Comparison of ENCODE assay signal across 27 mouse cellular contexts in genomic region chr6:31718843-31719242, GRCm38 (mm10).
DNase-seq lines count a peak whose midpoint lies in the region; ATAC-seq and TF ChIP-seq lines count a peak whose summit lies in the region.
"Had no signal": no experiment of that assay in that cellular context is flagged by ENCODE, and none has a peak within 500 bp of the region (broad histone marks: within the 10 kb centered on the region; RNA-seq: fewer than 3 reads in every experiment).

No protein-coding gene starts in this region.

- 0 out of 2 replicates have a peak, but pooled peaks have one; percentile 16 for ATAC-seq in hindbrain, embryonic 12.5 days (ENCODE audit: low FRiP score)
- ATAC-seq in hindbrain, postnatal 0 days, result no peak
- peak; percentile 61 for ATAC-seq in forebrain, embryonic 15.5 days (replicated peaks)
- no peak for ATAC-seq in neural tube, embryonic 13.5 days (ENCODE audit: low read depth)
- ATAC-seq in megakaryocyte, adult 5-6 weeks (ENCODE audit: poor library complexity, severe bottlenecking), result no peak
- ATAC-seq: intestine, embryonic 15.5 days; liver, postnatal 0 days; lung, postnatal 0 days; Patski had no signal

- no peak for DNase-seq in hindbrain, postnatal 0 days (ENCODE audit: low spot score)
- DNase-seq in brain, embryonic 14.5 days (ENCODE audit: low read depth), result peak; percentile 76
- no peak for DNase-seq in heart, postnatal 4 days
- DNase-seq: B cell, adult 2 months; cerebellum, adult 11-12 months; cerebellum, postnatal 10 days; gastrocnemius, adult 2 months; heart, postnatal 36 days; kidney, postnatal 36 days; liver, postnatal 0 days; midbrain, embryonic 14.5 days; right cerebral cortex, postnatal 25 days; spleen, adult 18-20 months; thymus, postnatal 14 days had no signal

- H3K4me2 ChIP-seq in hindbrain, embryonic 12.5 days (replicated peaks), result no peak overlapping the region
- no peak overlapping the region for H3K4me2 ChIP-seq in hindbrain, postnatal 0 days (ENCODE audit: low read depth, low read length)
- no peak overlapping the region for H3K4me2 ChIP-seq in forebrain, embryonic 15.5 days (replicated peaks)
- H3K4me2 ChIP-seq in neural tube, embryonic 13.5 days, result no peak overlapping the region
- H3K4me2 ChIP-seq: embryonic facial prominence, embryonic 13.5 days; intestine, embryonic 15.5 days; limb, embryonic 12.5 days; liver, embryonic 11.5 days had no signal

- no peak overlapping the region for H3K4me3 ChIP-seq in hindbrain, embryonic 12.5 days
- no peak overlapping the region for H3K4me3 ChIP-seq in hindbrain, postnatal 0 days (ENCODE audit: low read length)
- no peak overlapping the region for H3K4me3 ChIP-seq in forebrain, embryonic 15.5 days
- H3K4me3 ChIP-seq in neural tube, embryonic 13.5 days, result no peak overlapping the region
- H3K4me3 ChIP-seq: embryonic facial prominence, embryonic 13.5 days; erythroblast, embryonic 14.5 days; gastrocnemius, adult 2 months; intestine, embryonic 15.5 days; limb, embryonic 12.5 days had no signal

- peaks cover 5% of the 10 kb centered on the region for H3K4me1 ChIP-seq in hindbrain, embryonic 12.5 days
- no peaks in the 10 kb centered on the region for H3K4me1 ChIP-seq in hindbrain, postnatal 0 days (ENCODE audit: insufficient read depth, low read length)
- H3K4me1 ChIP-seq in forebrain, embryonic 15.5 days, result peaks cover 23% of the 10 kb centered on the region
- H3K4me1 ChIP-seq in neural tube, embryonic 13.5 days (replicated peaks), result peaks cover 28% of the 10 kb centered on the region
- H3K4me1 ChIP-seq: embryonic facial prominence, embryonic 13.5 days; intestine, embryonic 15.5 days; limb, embryonic 12.5 days had no signal

- H3K27me3 ChIP-seq in hindbrain, embryonic 12.5 days, result no peaks in the 10 kb centered on the region
- H3K27me3 ChIP-seq in hindbrain, postnatal 0 days (ENCODE audit: insufficient read depth, low read length), result no peaks in the 10 kb centered on the region
- no peaks in the 10 kb centered on the region for H3K27me3 ChIP-seq in forebrain, embryonic 15.5 days
- H3K27me3 ChIP-seq in neural tube, embryonic 13.5 days, result no peaks in the 10 kb centered on the region
- H3K27me3 ChIP-seq: embryonic facial prominence, embryonic 13.5 days; intestine, embryonic 15.5 days; limb, embryonic 12.5 days had no signal

- H3K36me3 ChIP-seq in hindbrain, embryonic 12.5 days, result no peaks in the 10 kb centered on the region
- H3K36me3 ChIP-seq in hindbrain, postnatal 0 days (ENCODE audit: insufficient read depth, low read length), result no peaks in the 10 kb centered on the region
- no peaks in the 10 kb centered on the region for H3K36me3 ChIP-seq in forebrain, embryonic 15.5 days
- no peaks in the 10 kb centered on the region for H3K36me3 ChIP-seq in neural tube, embryonic 13.5 days
- H3K36me3 ChIP-seq: embryonic facial prominence, embryonic 13.5 days; G1E; intestine, embryonic 15.5 days; limb, embryonic 12.5 days had no signal

- H3K9me3 ChIP-seq in hindbrain, embryonic 12.5 days (replicated peaks), result no peaks in the 10 kb centered on the region
- H3K9me3 ChIP-seq in hindbrain, postnatal 0 days (ENCODE audit: low read length), result no peaks in the 10 kb centered on the region
- no peaks in the 10 kb centered on the region for H3K9me3 ChIP-seq in forebrain, embryonic 15.5 days
- no peaks in the 10 kb centered on the region for H3K9me3 ChIP-seq in neural tube, embryonic 13.5 days
- H3K9me3 ChIP-seq: embryonic facial prominence, embryonic 13.5 days; G1E; intestine, embryonic 15.5 days; limb, embryonic 12.5 days had no signal

- H3K27ac ChIP-seq in hindbrain, embryonic 12.5 days, result peak overlapping the region; percentile 55
- H3K27ac ChIP-seq in hindbrain, postnatal 0 days, result no peak overlapping the region
- peak overlapping the region; percentile 46 for H3K27ac ChIP-seq in forebrain, embryonic 15.5 days (replicated peaks)
- H3K27ac ChIP-seq in neural tube, embryonic 13.5 days (replicated peaks), result peak overlapping the region; percentile 75
- H3K27ac ChIP-seq: embryonic facial prominence, embryonic 13.5 days; gastrocnemius, adult 2 months; intestine, embryonic 15.5 days; limb, embryonic 12.5 days; macrophage had no signal

- 60% methylated on average over 4 of the region's 4 CpGs for WGBS in hindbrain, embryonic 12.5 days
- 52% methylated on average over 4 of the region's 4 CpGs for WGBS in hindbrain, postnatal 0 days
- 49% methylated on average over 4 of the region's 4 CpGs for WGBS in forebrain, embryonic 15.5 days
- 51% methylated on average over 4 of the region's 4 CpGs for whole genome bisulfite sequencing in neural tube, embryonic 13.5 days

- no peak overlapping the region; the same call in 1 of the 2 replicates for H3K9ac ChIP-seq in hindbrain, embryonic 12.5 days
- H3K9ac ChIP-seq in hindbrain, postnatal 0 days (replicated peaks; ENCODE audit: low read length), result no peak overlapping the region
- no peak overlapping the region for H3K9ac ChIP-seq in forebrain, embryonic 15.5 days (replicated peaks)
- no peak overlapping the region for H3K9ac ChIP-seq in neural tube, embryonic 13.5 days
- H3K9ac ChIP-seq: embryonic facial prominence, embryonic 13.5 days; intestine, embryonic 15.5 days; limb, embryonic 12.5 days; liver, postnatal 0 days had no signal

- TF ChIP-seq CTCF in hindbrain, postnatal 0 days (IDR thresholded peaks at IDR 0.05; ENCODE audit: low read depth), result no peak
- no peak for TF ChIP-seq CTCF in brain, embryonic 14.5 days (IDR thresholded peaks at IDR 0.05; ENCODE audit: borderline replicate concordance, extremely low read depth, insufficient read depth, insufficient read length)

- TF ChIP-seq POLR2A in brain, embryonic 14.5 days (IDR thresholded peaks at IDR 0.05; ENCODE audit: borderline replicate concordance, extremely low read depth, insufficient read depth, insufficient read length, poor library complexity, severe bottlenecking), result no peak

Comparison
In these comparisons a context has a peak if more than half of its experiments do, and no peak if none do; other contexts are left out.
1. ATAC-seq: peak in hindbrain, embryonic 12.5 days (single experiment) and forebrain, embryonic 15.5 days (single experiment); none in hindbrain, postnatal 0 days (single experiment), neural tube, embryonic 13.5 days (single experiment) and megakaryocyte, adult 5-6 weeks (single experiment).